Mouse (Mus musculus) midbrain, embryonic 11.5 days (tissue): ENCODE data around the gene Cldn19. TPM values are rescaled to one million over a fixed set of nuclear protein-coding genes. Genes with fewer than 3 reads are reported as not detected.
A peak's percentile ranks its signal among the peaks of the same experiment; 100 is the strongest.

Source experiments
- ATAC-seq: fragments of 200-750 bp; cut with Nextera tagmentation; 2 replicates; pipeline ENCODE4 v1.8.0; 2017; ENCODE audit warnings: moderate TSS enrichment, moderate library complexity; ENCODE audit not compliant: low FRiP score
- DNase-seq: peaks from one replicate; pipeline ENCODE4 v3.0.0; 2015; ENCODE audit warnings: low spot score; ENCODE audit errors: missing footprints
- H3K27ac ChIP-seq: fragments of 300-500 bp; sonication (generic); 2 replicates; pipeline ENCODE4 v1.5.1; 2014; ENCODE audit warnings: low read depth, low read length
- H3K27me3 ChIP-seq: fragments of 300-500 bp; sonication (generic); 2 replicates; pipeline ENCODE4 v1.6.1; 2014; ENCODE audit warnings: mild to moderate bottlenecking, low read length, moderate library complexity, mixed read lengths; ENCODE audit not compliant: control insufficient read depth, insufficient read depth
- H3K36me3 ChIP-seq: fragments of 300-500 bp; sonication (generic); 2 replicates; pipeline ENCODE4 v1.6.1; 2014; ENCODE audit warnings: mild to moderate bottlenecking, low read length, moderate library complexity, mixed read lengths; ENCODE audit not compliant: control insufficient read depth, insufficient read depth
- H3K4me1 ChIP-seq: fragments of 300-500 bp; sonication (generic); 2 replicates; pipeline ENCODE4 v1.6.1; 2014; ENCODE audit warnings: low read length; ENCODE audit not compliant: control insufficient read depth, insufficient read depth
- H3K4me2 ChIP-seq: fragments of 300-500 bp; sonication (generic); 2 replicates; pipeline ENCODE4 v1.6.1; 2014; ENCODE audit warnings: mild to moderate bottlenecking, moderate library complexity
- H3K4me3 ChIP-seq: fragments of 300-500 bp; sonication (generic); 2 replicates; pipeline ENCODE4 v1.5.1; 2014; ENCODE audit warnings: low read depth, low read length
- H3K9ac ChIP-seq: fragments of 300-500 bp; sonication (generic); 2 replicates; pipeline ENCODE4 v1.6.1; 2014; ENCODE audit warnings: low read length
- H3K9me3 ChIP-seq: fragments of 300-500 bp; sonication (generic); 2 replicates; pipeline ENCODE4 v1.6.1; 2016; ENCODE audit warnings: low read length; ENCODE audit not compliant: control insufficient read depth
- WGBS: fragments of 180-500 bp; shearing (Covaris S2); extraction: QIAGEN DNeasy Blood & Tissue Kit; methylation state at CpG from one replicate; pipeline ENCODE4 v1.1.7; 2014; 5-methylcytosine and 5-hydroxymethylcytosine counted together
- polyA plus RNA-seq: library from polyadenylated mRNA; unstranded; fragments of >200 nt; fragmentation: Nextera tagmentation; extraction: Ambion mirVana; gene quantifications from 2 replicates; pipeline ENCODE4 v1.2.1, GENCODE M21; 2014

Gene Cldn19
- polyA plus RNA-seq, 1 experiment from 2014 or later: 0.49 TPM

DNA sequence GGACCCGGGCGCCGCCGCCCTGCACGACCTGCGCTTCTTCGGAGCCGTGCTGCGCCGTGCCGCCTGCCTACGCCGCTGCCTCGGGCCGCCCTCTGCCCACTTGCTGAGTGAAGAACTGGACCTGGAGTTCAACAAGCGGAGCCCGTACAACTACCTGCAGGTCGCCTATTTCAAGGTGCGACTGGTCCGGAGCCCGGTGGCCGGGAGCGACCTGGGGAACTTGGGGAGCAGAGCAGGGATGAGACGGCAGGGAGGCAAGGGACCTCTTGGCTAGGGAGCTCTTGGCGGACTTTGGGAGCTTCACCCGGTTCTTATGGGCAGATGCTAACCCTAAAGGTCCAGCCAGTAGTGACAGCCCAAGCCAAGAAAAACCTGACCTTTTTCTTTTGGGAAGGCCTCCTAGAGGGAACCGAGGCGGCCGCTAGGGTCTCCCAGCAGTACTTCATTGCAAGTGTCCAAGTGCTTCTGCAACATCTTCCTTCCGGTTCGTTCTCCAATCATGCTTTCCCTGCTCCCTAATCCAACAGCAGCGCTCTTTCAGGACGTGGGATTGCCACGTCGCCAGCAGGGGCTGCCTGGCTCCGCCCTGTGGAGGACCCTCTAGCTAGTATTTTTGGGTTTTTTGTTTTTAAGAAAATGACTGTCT lies 21.8 kb upstream of the Cldn19 start:
- ATAC-seq (peak; percentile 22), DNase-seq (peak; percentile 96)
- peaks cover 15% of the 10 kb centered on the region for H3K4me1 ChIP-seq
- H3K36me3 ChIP-seq: no peaks in the 10 kb centered on the region
- H3K4me3 ChIP-seq: peak overlapping the region; percentile 85
- under 1% methylated on average over 34 of the region's 36 CpGs for WGBS
- H3K9ac ChIP-seq: peak overlapping the region; percentile 71
- no peaks in the 10 kb centered on the region for H3K9me3 ChIP-seq
- H3K27me3 ChIP-seq: no peaks in the 10 kb centered on the region
- no peak overlapping the region; the same call in 1 of the 2 replicates for H3K27ac ChIP-seq
- H3K4me2 ChIP-seq: peak overlapping the region; percentile 92

DNA sequence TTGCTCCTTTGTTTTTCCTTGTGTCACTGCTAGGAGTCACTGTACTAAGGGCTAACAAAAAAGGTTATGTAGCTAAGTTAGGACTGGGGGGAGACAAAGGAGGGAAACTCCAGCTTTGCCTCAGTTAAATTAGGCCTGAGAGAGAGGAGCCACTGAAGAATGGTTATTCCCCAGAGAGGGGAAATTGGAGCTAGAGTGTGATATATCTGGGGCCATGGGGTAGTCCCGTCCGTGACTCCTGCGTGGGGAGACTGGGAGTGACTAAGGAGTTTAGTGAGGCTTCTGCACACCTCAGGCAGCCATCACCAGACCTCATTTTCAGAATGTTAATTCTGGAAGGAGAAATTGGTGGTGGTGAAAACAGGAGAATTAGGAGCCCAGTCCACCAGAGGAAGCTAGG lies 20.9 kb upstream of the Cldn19 start:
- ATAC-seq: no peak
- no peak overlapping the region for H3K27ac ChIP-seq
- peak overlapping the region; percentile 7; the same call in 1 of the 2 replicates for H3K4me3 ChIP-seq
- H3K9me3 ChIP-seq: no peaks in the 10 kb centered on the region
- H3K4me1 ChIP-seq: peaks cover 15% of the 10 kb centered on the region
- H3K9ac ChIP-seq: no peak overlapping the region
- 82% methylated on average over 3 of the region's 3 CpGs for WGBS
- no peak for DNase-seq
- peak overlapping the region; percentile 92 for H3K4me2 ChIP-seq
- H3K27me3 ChIP-seq: no peaks in the 10 kb centered on the region
- no peaks in the 10 kb centered on the region for H3K36me3 ChIP-seq

DNA sequence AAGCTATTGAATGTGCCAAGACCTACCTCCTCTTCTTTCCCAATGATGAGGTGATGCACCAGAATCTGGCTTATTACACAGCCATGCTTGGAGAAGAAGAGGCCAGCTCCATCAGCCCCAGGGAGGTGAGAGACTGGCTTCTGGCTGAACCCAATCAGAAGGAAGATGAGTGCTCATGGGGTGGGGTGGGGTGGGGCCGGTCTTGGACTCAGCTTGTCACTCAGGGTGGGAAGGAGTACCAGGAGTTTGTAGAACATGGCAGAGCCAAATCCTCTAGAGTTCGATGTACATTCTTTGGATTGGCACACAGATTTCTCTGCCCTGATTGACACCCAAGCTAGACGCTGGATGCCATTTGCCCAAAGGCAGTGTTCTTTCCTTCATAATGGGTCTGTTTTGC lies 16.6 kb upstream of the Cldn19 start:
- ATAC-seq: no peak
- no peak overlapping the region for H3K27ac ChIP-seq

DNA sequence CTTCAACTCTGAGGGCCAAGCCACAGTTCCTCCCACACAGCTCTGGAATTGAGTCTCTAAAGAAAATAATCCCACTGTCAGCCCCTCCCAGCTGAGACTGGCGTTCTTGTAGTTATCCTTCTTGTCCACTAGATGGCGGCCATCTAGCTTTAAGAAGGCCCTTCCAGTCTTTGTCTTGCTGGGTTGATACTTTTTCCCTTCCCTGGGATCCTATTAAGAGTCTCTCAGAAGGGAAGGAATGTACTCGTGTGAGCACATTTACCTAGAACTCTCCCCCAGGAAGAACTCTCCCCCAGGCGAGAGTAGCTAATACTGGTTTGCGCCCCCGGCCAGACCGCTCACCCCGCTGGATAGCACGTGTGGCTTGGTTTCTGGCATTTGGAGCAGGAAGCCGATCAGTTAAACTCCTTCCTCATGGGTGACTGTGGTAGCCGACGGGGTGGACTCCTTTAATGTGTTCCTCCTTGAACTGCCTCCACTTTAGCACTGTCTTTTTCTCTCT lies 16.0 kb upstream of the Cldn19 start:
- Histone ChIP-seq H3K4me3 (no peak overlapping the region), H3K36me3 (0 out of 2 replicates have a peak, but pooled peaks cover 2% of the 10 kb centered on the region), H3K4me1 (0 out of 2 replicates have a peak, but pooled peaks cover 2% of the 10 kb centered on the region), H3K27ac (no peak overlapping the region; the same call in 1 of the 2 replicates), H3K9ac (peak overlapping the region; percentile 39; the same call in 1 of the 2 replicates), H3K4me2 (0 out of 2 replicates have a peak overlapping the region, but pooled peaks have one; percentile 2), H3K9me3 (no peaks in the 10 kb centered on the region), H3K27me3 (no peaks in the 10 kb centered on the region)
- peak; percentile 95 for DNase-seq
- peak; percentile 81 for ATAC-seq
- 47% methylated on average over 12 of the region's 12 CpGs for WGBS

More for the DNA sequence above, 16.6 kb upstream of the Cldn19 start:
- no peaks in the 10 kb centered on the region for H3K9me3 ChIP-seq
- no peaks in the 10 kb centered on the region for H3K27me3 ChIP-seq
- no peaks in the 10 kb centered on the region for H3K36me3 ChIP-seq
- peaks cover 5% of the 10 kb centered on the region for H3K4me1 ChIP-seq
- WGBS: 72% methylated on average over 3 of the region's 3 CpGs
- H3K4me3 ChIP-seq: no peak overlapping the region
- DNase-seq: no peak
- H3K9ac ChIP-seq: no peak overlapping the region
- no peak overlapping the region for H3K4me2 ChIP-seq

DNA sequence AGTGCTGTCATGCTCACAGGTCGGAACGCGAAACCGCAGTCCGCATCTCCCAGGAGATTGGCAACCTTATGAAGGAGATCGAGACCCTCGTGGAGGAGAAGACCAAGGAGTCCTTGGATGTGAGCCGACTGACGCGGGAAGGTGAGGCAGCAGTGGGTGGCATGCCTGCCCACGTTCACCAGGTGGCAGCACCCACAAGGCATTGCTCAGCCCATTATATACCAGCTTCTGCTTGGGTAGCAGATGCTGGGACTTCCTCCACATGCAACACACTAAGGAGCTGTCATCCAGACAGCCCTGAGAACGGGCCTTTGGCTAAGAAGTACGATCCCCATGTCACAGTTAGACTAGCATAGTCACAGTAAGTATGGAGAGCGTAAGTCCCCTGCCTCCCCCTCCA lies 13.6 kb upstream of the Cldn19 start:
- Histone ChIP-seq H3K27me3 (no peaks in the 10 kb centered on the region), H3K4me2 (no peak overlapping the region), H3K4me3 (no peak overlapping the region), H3K27ac (no peak overlapping the region), H3K9ac (no peak overlapping the region), H3K9me3 (no peaks in the 10 kb centered on the region), H3K36me3 (0 out of 2 replicates have a peak, but pooled peaks cover 2% of the 10 kb centered on the region), H3K4me1 (no peaks in the 10 kb centered on the region)
- WGBS: 89% methylated on average over 14 of the region's 14 CpGs
- DNase-seq: no peak
- ATAC-seq: no peak

DNA sequence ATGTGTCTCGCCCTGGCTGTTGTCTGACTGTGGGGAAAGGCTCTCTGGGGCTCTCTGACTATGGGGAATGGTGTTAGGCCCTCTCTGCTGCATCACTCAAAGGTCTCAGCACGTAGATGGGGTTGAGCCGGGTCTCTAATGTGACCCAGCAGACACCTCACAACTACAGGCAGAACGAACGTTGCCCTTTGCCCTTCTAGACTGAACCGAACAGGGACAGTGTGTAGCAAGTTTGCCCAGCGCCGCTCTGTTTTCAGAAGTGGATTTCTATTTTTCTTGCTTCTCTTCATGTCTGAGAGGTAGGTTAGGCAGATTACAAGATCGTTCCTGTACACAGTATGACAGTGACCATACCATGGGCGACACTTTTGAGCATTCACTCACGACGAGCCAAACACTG lies 12.6 kb upstream of the Cldn19 start:
- H3K9ac ChIP-seq: no peak overlapping the region
- ATAC-seq (no peak), DNase-seq (no peak)
- no peak overlapping the region for H3K4me2 ChIP-seq
- H3K4me1 ChIP-seq: peaks cover 2% of the 10 kb centered on the region; the same call in 1 of the 2 replicates
- no peaks in the 10 kb centered on the region for H3K9me3 ChIP-seq
- H3K27me3 ChIP-seq: no peaks in the 10 kb centered on the region
- H3K27ac ChIP-seq: no peak overlapping the region
- H3K36me3 ChIP-seq: 0 out of 2 replicates have a peak, but pooled peaks cover 2% of the 10 kb centered on the region
- WGBS: 93% methylated on average over 12 of the region's 12 CpGs
- no peak overlapping the region for H3K4me3 ChIP-seq

DNA sequence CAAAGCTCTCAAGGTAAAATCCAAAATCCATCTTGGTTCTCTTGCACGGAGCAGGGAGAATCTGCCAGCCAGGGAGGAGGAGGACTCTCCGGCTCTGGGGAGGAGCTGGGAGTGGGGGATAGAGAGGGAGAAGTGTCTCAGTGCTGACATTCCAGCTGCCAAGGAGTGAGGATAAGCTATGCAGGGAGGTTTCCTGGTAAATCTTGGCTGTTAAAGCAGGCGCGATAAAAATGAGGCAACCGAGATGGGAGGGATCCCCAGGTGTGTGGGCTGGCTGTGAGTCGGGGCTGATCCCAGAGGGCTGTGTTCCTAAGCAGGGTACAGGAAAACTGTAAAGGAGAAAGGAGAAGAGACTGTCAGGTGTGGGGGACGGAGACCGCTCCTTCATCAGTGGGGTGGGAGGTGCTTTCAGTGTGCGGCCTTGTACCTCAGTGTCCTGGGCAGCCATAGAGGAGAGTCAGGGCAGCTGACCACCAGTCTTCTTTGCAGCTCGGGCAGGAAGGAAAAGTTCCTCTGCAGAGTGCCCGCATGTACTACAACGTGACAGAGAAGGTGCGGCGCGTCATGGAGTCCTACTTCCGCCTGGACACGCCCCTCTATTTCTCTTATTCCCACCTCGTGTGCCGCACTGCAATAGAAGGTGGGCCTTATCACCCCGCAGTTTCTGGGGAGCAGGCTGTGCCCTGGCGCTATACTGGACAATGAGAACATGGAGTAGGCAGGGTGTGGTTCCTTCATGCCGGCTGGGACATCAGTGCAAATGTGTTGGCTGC lies 10.6 kb upstream of the Cldn19 start:
- WGBS: 84% methylated on average over 22 of the region's 22 CpGs
- H3K9me3 ChIP-seq: no peaks in the 10 kb centered on the region
- DNase-seq (no peak), ATAC-seq (no peak)
- no peak overlapping the region for H3K9ac ChIP-seq
- H3K36me3 ChIP-seq: 0 out of 2 replicates have a peak, but pooled peaks cover 2% of the 10 kb centered on the region
- no peaks in the 10 kb centered on the region for H3K27me3 ChIP-seq
- H3K4me2 ChIP-seq: no peak overlapping the region
- H3K27ac ChIP-seq: no peak overlapping the region
- H3K4me1 ChIP-seq: peaks cover 5% of the 10 kb centered on the region
- no peak overlapping the region for H3K4me3 ChIP-seq

DNA sequence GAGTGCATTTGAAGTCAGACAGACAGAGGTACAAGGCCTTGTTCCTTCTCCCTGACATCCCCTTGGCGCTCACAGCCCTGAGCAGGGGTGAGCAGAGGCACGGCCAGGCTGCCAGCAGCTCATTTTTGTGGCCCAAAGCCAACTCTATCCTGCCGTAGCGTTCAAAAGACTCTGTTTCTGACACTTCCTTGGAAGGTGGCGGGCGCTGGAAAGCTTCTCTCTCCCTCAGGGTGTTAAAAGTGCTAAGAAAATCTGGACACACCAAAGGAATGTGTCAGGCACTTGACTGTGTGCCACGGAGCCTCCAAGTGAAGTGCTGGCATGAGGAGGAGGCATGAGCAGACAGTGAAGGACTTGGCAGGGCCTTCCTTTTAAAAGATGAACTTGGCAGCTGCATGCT lies 9.7 kb upstream of the Cldn19 start:
- Histone ChIP-seq H3K27ac (no peak overlapping the region), H3K9me3 (no peaks in the 10 kb centered on the region), H3K36me3 (0 out of 2 replicates have a peak, but pooled peaks cover 2% of the 10 kb centered on the region), H3K4me3 (no peak overlapping the region), H3K27me3 (no peaks in the 10 kb centered on the region), H3K9ac (no peak overlapping the region), H3K4me2 (no peak overlapping the region), H3K4me1 (peaks cover 5% of the 10 kb centered on the region)
- ATAC-seq (no peak), DNase-seq (no peak)
- 83% methylated on average over 7 of the region's 7 CpGs for WGBS

DNA sequence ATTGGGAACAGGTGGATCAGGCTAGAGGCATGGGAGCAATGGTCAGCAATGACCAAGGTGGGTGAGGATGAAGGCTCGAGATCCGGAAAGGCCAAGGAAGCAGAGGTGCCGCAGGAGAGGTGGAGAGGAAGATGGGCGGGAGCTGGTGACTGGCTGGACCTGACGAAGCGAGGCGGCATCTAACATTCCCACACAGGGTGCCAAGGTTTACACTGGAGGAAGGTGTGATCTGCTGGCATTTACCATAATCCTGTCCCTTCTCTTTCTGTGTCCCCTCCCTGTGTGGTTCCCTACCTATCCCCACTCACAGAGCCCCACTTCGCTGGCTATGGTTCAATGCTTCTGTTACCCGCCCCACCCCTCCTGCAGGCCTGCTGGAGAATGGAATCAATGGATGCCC lies 9.3 kb upstream of the Cldn19 start:
- H3K4me3 ChIP-seq: no peak overlapping the region
- 0 out of 2 replicates have a peak, but pooled peaks cover 2% of the 10 kb centered on the region for H3K36me3 ChIP-seq
- H3K9ac ChIP-seq: no peak overlapping the region
- H3K4me2 ChIP-seq: no peak overlapping the region
- no peak for ATAC-seq
- WGBS: 70% methylated on average over 9 of the region's 9 CpGs
- peaks cover 5% of the 10 kb centered on the region for H3K4me1 ChIP-seq
- no peaks in the 10 kb centered on the region for H3K27me3 ChIP-seq
- DNase-seq: no peak
- H3K27ac ChIP-seq: no peak overlapping the region
- no peaks in the 10 kb centered on the region for H3K9me3 ChIP-seq
